Mouse (Mus musculus): Measurements from ENCODE around the gene Cxcl17. TPM values are rescaled to one million over a fixed set of nuclear protein-coding genes. Genes with fewer than 3 reads are reported as not detected.
A peak's percentile ranks its signal among the peaks of the same experiment; 100 is the strongest.

Cxcl17 gene
- polyA plus RNA-seq, 1 experiment from 2014 or later: 0.52 TPM

- peak overlapping the region; percentile 54 for H3K9ac ChIP-seq
- ATAC-seq (ENCODE audit: low FRiP score): peak; percentile 98
- H3K4me3 ChIP-seq (replicated peaks): peak overlapping the region; percentile 67
- H3K36me3 ChIP-seq (replicated peaks): no peaks in the 10 kb centered on the region
- H3K9me3 ChIP-seq: no peaks in the 10 kb centered on the region
- H3K4me1 ChIP-seq: peaks cover 21% of the 10 kb centered on the region
- 7% methylated on average over 52 of the region's 52 CpGs for WGBS
- peak overlapping the region; percentile 85 for H3K4me2 ChIP-seq
- H3K27me3 ChIP-seq: peaks cover 8% of the 10 kb centered on the region; the same call in 1 of the 2 replicates
- H3K27ac ChIP-seq: peak overlapping the region; percentile 62
Measured at GRCm38 (mm10) chr7:25395558-25396521, 16.8 kb downstream of the Cxcl17 start.

GRCm38 (mm10) chr7:25395186-25395557 lies 17.5 kb downstream of the Cxcl17 start:
- Histone ChIP-seq H3K27me3 (peaks cover 8% of the 10 kb centered on the region; the same call in 1 of the 2 replicates), H3K4me3 (replicated peaks) (peak overlapping the region; percentile 67), H3K4me2 (peak overlapping the region; percentile 85), H3K36me3 (replicated peaks) (no peaks in the 10 kb centered on the region), H3K4me1 (peaks cover 27% of the 10 kb centered on the region), H3K9me3 (no peaks in the 10 kb centered on the region), H3K27ac (peak overlapping the region; percentile 62), H3K9ac (peak overlapping the region; percentile 54)
- under 1% methylated on average over 22 of the region's 22 CpGs for WGBS
- ATAC-seq (ENCODE audit: low FRiP score): peak; percentile 53; the same call in 1 of the 2 replicates

GRCm38 (mm10) chr7:25394754-25395153 lies 17.9 kb downstream of the Cxcl17 start:
- no peaks in the 10 kb centered on the region for H3K9me3 ChIP-seq
- H3K9ac ChIP-seq: peak overlapping the region; percentile 54
- H3K4me2 ChIP-seq: peak overlapping the region; percentile 85
- peaks cover 31% of the 10 kb centered on the region for H3K4me1 ChIP-seq
- H3K36me3 ChIP-seq (replicated peaks): no peaks in the 10 kb centered on the region
- H3K27me3 ChIP-seq: peaks cover 8% of the 10 kb centered on the region; the same call in 1 of the 2 replicates
- no peak for ATAC-seq (ENCODE audit: low FRiP score)
- 22% methylated on average over 7 of the region's 7 CpGs for WGBS
- no peak overlapping the region for H3K27ac ChIP-seq
- peak overlapping the region; percentile 67 for H3K4me3 ChIP-seq (replicated peaks)

GRCm38 (mm10) chr7:25393451-25394210 lies 19.1 kb downstream of the Cxcl17 start:
- WGBS: 83% methylated on average over 8 of the region's 8 CpGs
- Histone ChIP-seq H3K9me3 (no peaks in the 10 kb centered on the region), H3K9ac (no peak overlapping the region; the same call in 1 of the 2 replicates), H3K4me2 (0 out of 2 replicates have a peak overlapping the region, but pooled peaks have one; percentile 85), H3K4me1 (peaks cover 31% of the 10 kb centered on the region), H3K27ac (no peak overlapping the region), H3K36me3 (replicated peaks) (0 out of 2 replicates have a peak, but pooled peaks cover 1% of the 10 kb centered on the region), H3K4me3 (replicated peaks) (no peak overlapping the region; the same call in 1 of the 2 replicates), H3K27me3 (peaks cover 8% of the 10 kb centered on the region; the same call in 1 of the 2 replicates)
- ATAC-seq (ENCODE audit: low FRiP score): no peak

- H3K36me3 ChIP-seq (replicated peaks): peaks cover 9% of the 10 kb centered on the region
- H3K27me3 ChIP-seq: peaks cover 8% of the 10 kb centered on the region; the same call in 1 of the 2 replicates
- H3K9me3 ChIP-seq: no peaks in the 10 kb centered on the region
- no peak overlapping the region for H3K4me2 ChIP-seq
- H3K4me3 ChIP-seq (replicated peaks): no peak overlapping the region
- ATAC-seq (ENCODE audit: low FRiP score): no peak
- 41% methylated on average over 7 of the region's 7 CpGs for WGBS
- no peak overlapping the region for H3K9ac ChIP-seq
- H3K27ac ChIP-seq: no peak overlapping the region
- peaks cover 31% of the 10 kb centered on the region for H3K4me1 ChIP-seq
Measured at GRCm38 (mm10) chr7:25392851-25393250, 19.8 kb downstream of the Cxcl17 start.

- ATAC-seq (ENCODE audit: low FRiP score): no peak
- Histone ChIP-seq H3K4me2 (no peak overlapping the region), H3K36me3 (replicated peaks) (peaks cover 18% of the 10 kb centered on the region), H3K27me3 (peaks cover 8% of the 10 kb centered on the region; the same call in 1 of the 2 replicates), H3K9me3 (no peaks in the 10 kb centered on the region), H3K4me1 (peaks cover 31% of the 10 kb centered on the region), H3K27ac (no peak overlapping the region), H3K9ac (no peak overlapping the region), H3K4me3 (replicated peaks) (no peak overlapping the region)
- WGBS: 73% methylated on average over 2 of the region's 2 CpGs
Measured at GRCm38 (mm10) chr7:25391856-25392453, 20.7 kb downstream of the Cxcl17 start.

- peaks cover 24% of the 10 kb centered on the region for H3K4me1 ChIP-seq
- no peak overlapping the region for H3K9ac ChIP-seq
- peaks cover 23% of the 10 kb centered on the region for H3K36me3 ChIP-seq (replicated peaks)
- no peak overlapping the region for H3K4me2 ChIP-seq
- no peak overlapping the region for H3K27ac ChIP-seq
- H3K27me3 ChIP-seq: peaks cover 8% of the 10 kb centered on the region; the same call in 1 of the 2 replicates
- ATAC-seq (ENCODE audit: low FRiP score): no peak
- no peaks in the 10 kb centered on the region for H3K9me3 ChIP-seq
- 54% methylated on average over 2 of the region's 2 CpGs for WGBS
- no peak overlapping the region for H3K4me3 ChIP-seq (replicated peaks)
Measured at GRCm38 (mm10) chr7:25390986-25391385, 21.7 kb downstream of the Cxcl17 start.

GRCm38 (mm10) chr7:25390054-25390770 lies 22.5 kb downstream of the Cxcl17 start:
- no peak overlapping the region for H3K27ac ChIP-seq
- peaks cover 31% of the 10 kb centered on the region for H3K36me3 ChIP-seq (replicated peaks)
- no peak overlapping the region; the same call in 1 of the 2 replicates for H3K9ac ChIP-seq
- ATAC-seq (ENCODE audit: low FRiP score): no peak
- no peak overlapping the region for H3K4me2 ChIP-seq
- 36% methylated on average over 8 of the region's 8 CpGs for WGBS
- H3K4me1 ChIP-seq: peaks cover 24% of the 10 kb centered on the region
- H3K27me3 ChIP-seq: peaks cover 8% of the 10 kb centered on the region; the same call in 1 of the 2 replicates
- no peaks in the 10 kb centered on the region for H3K9me3 ChIP-seq
- H3K4me3 ChIP-seq (replicated peaks): no peak overlapping the region

- H3K27ac ChIP-seq: no peak overlapping the region
- H3K27me3 ChIP-seq: peaks cover 2% of the 10 kb centered on the region; the same call in 1 of the 2 replicates
- no peaks in the 10 kb centered on the region for H3K9me3 ChIP-seq
- no peak overlapping the region for H3K4me2 ChIP-seq
- 84% methylated on average over 7 of the region's 7 CpGs for WGBS
- peaks cover 44% of the 10 kb centered on the region for H3K36me3 ChIP-seq (replicated peaks)
- ATAC-seq (ENCODE audit: low FRiP score): no peak
- H3K4me3 ChIP-seq (replicated peaks): no peak overlapping the region
- H3K4me1 ChIP-seq: peaks cover 13% of the 10 kb centered on the region
- no peak overlapping the region for H3K9ac ChIP-seq
Measured at GRCm38 (mm10) chr7:25388916-25389315, 23.8 kb downstream of the Cxcl17 start.

GRCm38 (mm10) chr7:25387811-25388440 lies 24.8 kb downstream of the Cxcl17 start:
- no peak for ATAC-seq (ENCODE audit: low FRiP score)
- Histone ChIP-seq H3K9me3 (no peaks in the 10 kb centered on the region), H3K4me3 (replicated peaks) (no peak overlapping the region), H3K27ac (no peak overlapping the region), H3K36me3 (replicated peaks) (peaks cover 47% of the 10 kb centered on the region), H3K4me1 (peaks cover 10% of the 10 kb centered on the region), H3K9ac (no peak overlapping the region), H3K27me3 (no peaks in the 10 kb centered on the region), H3K4me2 (no peak overlapping the region)
- WGBS: 95% methylated on average over 18 of the region's 18 CpGs

Measured in forebrain, embryonic 12.5 days (tissue).